Mouse (Mus musculus) retina, postnatal 1 day (tissue): ENCODE data around the gene Kansl1.
A peak's percentile ranks its signal among the peaks of the same experiment; 100 is the strongest.

Source experiments
- DNase-seq: peaks from one replicate; pipeline ENCODE4 v3.0.0-alpha.2; 2012

Gene Kansl1

GRCm38 (mm10) chr11:104468751-104469268 lies at the start of gene Kansl1:
Kansl1 (minus strand) TSS chr11:104468861.
- DNase-seq = no peak

DNA sequence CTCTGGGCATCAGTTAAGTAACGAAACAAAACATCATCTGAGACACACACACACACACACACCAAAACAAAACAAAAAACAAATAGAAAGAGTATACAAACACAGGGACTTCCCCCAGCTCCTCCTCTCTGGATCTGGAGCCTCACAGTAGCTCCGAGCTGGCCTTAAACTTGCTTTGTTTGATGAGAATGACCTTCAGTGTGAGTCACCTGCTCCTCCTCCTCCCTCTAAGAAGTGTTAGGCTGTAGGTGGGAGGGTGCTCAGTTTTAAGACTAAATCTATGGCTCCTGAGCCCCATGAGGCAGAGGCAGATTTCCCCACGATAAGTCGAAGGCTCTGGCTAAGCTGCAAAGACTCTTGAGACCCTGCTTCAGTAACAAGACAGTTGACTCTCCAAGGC lies 43.8 kb upstream of the Kansl1 start:
- no peak for DNase-seq

GRCm38 (mm10) chr11:104510606-104511005 lies 41.9 kb upstream of the Kansl1 start:
- peak; percentile 44 for DNase-seq

GRCm38 (mm10) chr11:104508455-104508854 lies 39.8 kb upstream of the Kansl1 start:
- no peak for DNase-seq

- DNase-seq = no peak
Observed at GRCm38 (mm10) chr11:104488292-104488691, 19.6 kb upstream of the Kansl1 start.

- no peak for DNase-seq
Observed at GRCm38 (mm10) chr11:104481971-104482370, 13.3 kb upstream of the Kansl1 start.

GRCm38 (mm10) chr11:104479505-104479904 lies 10.8 kb upstream of the Kansl1 start:
- no peak for DNase-seq

DNA sequence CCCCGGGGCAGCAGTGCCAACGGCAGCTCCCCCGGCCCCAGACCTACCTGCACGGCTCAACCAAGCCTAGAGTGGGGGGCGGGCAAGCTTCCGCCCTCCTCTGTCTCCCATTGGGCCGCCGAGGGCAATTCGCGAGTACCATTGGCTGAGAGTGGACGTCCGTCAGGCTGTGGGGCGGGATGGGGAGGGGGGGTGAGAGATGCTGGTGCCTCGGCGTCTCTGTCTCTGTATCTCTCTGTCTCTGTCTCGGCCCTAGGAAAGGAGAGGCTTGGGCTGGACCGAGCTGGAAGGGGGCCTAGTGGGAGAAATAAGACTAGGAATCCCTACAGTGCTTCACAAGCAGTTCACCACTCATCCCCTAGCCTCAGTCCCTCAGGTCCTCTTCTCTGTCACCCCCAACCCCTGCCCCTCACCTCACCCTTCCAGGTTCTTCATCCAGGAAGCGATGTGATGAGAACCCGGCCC lies 742 bp upstream of the Kansl1 start:
- DNase-seq = peak; percentile 96

DNA sequence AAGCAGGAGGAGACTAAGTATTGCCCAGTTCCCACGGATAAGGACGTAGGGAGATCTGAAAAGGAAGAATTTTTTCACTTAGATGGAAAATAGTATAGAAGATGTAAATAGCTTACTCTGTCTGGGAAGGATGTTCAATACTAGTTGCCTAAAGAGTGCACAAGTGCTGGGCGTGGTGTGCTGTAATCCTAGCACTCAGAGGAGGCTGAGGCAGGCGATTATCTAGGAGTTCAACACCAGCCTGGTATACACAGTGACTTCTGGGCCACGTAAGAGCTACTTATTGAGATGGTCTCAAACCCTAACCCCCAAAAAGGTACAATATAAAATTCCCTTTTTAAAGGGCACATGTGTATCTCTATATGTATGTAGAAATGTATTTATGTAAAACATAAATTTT lies 963 bp downstream of the Kansl1 start:
- DNase-seq = no peak

GRCm38 (mm10) chr11:104461551-104461950 lies 7.1 kb downstream of the Kansl1 start:
- DNase-seq = peak; percentile 88

DNA sequence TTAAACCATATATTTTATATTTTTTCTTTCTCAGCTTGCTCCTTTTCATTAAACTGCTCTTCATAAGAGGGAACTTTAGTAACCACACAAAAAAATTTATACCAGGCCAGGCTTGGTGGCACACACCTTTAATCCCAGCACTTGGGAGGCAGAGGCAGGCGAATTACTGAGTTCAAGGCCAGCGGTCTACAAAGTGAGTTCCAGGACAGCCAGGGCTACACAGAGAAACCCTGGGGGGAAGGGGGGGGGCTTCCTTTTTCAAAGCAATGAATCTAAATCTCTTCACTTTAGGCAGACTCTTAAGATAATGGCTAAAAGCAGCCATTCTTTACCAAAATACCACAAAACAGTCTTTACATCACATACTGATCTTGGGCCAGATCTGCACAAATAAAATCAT lies 9.0 kb downstream of the Kansl1 start:
- no peak for DNase-seq

GRCm38 (mm10) chr11:104458507-104458906 lies 10.2 kb downstream of the Kansl1 start:
- DNase-seq = no peak

DNA sequence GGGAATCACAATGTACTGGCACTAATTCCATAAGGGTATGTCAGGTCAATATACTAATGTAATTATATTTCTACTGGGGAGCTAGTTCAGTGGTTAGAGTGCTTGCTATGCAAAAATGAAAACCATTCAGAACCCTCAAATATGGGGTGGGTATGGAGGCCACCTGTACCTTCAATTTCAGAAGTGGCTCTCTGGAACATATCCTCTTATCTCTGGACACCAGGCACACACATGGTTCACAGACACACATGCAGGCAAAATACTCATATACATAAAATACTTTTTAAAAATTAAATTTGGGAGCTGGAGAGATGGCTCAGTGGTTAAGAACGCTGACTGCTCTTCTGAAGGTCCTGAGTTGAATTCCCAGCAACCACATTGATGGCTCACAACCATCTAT lies 16.0 kb downstream of the Kansl1 start:
- no peak for DNase-seq

DNA sequence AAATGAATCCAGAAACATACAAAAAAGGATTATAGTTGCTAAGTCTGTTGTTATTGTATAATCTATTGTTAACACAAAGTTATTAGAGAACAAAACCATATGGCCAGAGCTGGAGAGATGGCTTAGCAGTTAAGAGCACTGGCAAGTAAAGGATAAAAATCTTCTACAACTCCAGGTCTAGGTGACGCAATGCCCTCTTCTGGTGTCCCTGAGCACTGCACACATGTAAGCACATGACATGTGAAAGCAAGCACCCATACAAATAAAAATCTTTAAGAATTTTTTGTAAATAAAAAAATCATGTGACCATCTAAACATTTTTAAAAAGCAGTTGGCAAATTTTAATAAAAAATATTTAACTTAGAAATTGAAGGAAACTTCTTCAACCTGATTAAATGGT lies 17.4 kb downstream of the Kansl1 start:
- no peak for DNase-seq

- DNase-seq = peak; percentile 53
Observed at GRCm38 (mm10) chr11:104448499-104448898, 20.2 kb downstream of the Kansl1 start.

DNA sequence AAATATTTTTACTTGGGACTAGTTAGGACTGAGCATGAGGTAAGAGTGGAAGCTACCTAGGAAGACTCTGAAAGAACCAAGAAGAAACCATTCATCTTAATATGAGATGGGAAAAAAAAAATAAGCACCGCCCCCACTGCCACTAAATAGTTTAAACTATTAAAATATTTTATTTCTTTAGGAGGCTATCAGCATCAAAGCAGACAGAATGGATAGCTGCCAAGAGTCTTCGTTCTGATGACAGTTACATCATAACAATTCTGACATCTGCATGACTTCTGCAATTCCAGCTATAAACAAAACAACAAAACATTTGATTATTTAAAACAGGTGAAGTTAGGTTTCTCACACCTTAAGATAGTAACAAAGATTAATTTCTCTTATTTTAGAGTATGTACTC lies 23.1 kb downstream of the Kansl1 start:
- no peak for DNase-seq

GRCm38 (mm10) chr11:104445044-104445443 lies 23.6 kb downstream of the Kansl1 start:
- no peak for DNase-seq

GRCm38 (mm10) chr11:104443359-104443758 lies 25.3 kb downstream of the Kansl1 start:
- DNase-seq = no peak

DNA sequence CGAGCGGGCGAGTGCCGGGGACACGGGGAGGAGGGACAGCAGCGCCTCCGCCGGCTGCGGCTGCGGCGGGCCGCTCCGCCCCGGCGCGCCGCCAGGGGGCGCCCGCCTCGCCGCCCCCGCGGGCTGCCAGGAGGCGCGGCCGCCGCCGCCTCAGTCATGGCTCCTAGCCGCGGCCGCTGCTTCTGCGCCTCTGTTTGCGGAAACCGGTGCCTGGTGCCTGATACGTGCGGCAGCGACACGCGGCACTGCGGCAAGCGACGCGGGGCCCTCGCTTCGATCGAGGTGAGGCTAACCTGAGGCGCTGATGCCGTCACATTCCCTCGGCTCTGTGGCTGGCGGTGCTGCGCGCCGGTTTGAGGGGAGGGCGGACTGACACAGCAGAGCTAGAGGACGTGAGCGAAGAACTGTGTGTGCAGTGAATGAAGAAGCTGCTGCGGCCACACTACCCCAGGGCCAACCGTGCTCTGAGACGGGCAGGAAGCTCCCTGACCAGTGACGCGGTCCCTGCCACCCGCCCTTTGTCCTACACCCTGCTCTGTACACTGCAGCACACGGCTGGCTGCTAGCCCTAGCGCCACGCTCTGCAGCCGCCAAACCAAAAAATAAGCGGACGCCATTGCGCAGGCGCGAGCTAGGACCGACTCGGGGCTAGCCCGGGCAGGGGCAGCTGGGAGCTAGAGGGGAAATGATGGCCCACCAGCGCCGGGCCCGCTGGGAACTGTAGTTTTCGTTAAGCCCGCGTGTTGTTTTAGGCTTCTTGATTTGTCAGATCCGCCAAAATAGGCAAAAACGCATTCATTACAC lies 26.1 kb downstream of the Kansl1 start:
- peak; percentile 96 for DNase-seq

DNA sequence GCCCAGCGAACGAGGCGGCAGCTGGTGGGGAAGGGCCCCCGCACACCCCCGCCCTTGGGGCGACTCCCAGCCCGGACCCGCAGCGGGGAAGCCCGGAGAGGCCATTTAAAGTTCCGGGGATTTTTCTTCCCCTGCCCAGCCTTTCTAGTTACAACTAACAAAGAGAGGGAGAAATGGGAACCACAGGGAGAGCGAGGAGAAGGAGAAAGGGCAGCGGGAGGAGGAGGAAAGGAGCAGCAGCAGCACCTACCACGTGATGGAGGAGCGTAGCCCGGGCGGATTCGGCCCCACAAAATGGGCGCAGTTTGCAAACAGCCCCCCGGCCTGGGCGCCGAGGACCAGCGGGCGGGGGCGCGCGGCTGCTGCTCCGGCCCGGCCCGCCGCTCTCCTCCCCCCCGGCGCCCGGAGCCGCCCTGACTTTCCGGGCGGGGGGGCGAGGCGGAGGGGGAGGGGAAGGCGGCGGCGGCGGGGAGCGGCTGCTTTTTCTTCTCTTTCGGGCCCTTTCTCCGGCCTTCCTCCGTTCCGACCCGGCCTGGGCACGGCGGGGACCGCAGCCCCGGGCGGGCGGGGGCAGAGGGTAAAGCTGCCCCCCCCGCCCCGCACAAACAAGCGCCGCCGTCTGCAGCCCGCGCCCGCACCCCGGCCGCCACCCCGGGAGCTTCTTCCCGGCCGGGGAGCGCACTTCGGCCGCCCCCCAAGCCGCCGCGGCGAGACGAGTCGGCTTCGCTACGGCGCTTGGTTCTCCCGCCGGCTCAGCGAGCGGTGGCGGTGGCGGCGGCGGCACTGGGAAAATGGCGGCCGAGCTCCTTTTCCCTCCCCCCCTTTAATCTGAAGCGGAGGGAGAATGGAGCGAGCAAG lies 27.0 kb downstream of the Kansl1 start:
- DNase-seq = peak; percentile 95

DNA sequence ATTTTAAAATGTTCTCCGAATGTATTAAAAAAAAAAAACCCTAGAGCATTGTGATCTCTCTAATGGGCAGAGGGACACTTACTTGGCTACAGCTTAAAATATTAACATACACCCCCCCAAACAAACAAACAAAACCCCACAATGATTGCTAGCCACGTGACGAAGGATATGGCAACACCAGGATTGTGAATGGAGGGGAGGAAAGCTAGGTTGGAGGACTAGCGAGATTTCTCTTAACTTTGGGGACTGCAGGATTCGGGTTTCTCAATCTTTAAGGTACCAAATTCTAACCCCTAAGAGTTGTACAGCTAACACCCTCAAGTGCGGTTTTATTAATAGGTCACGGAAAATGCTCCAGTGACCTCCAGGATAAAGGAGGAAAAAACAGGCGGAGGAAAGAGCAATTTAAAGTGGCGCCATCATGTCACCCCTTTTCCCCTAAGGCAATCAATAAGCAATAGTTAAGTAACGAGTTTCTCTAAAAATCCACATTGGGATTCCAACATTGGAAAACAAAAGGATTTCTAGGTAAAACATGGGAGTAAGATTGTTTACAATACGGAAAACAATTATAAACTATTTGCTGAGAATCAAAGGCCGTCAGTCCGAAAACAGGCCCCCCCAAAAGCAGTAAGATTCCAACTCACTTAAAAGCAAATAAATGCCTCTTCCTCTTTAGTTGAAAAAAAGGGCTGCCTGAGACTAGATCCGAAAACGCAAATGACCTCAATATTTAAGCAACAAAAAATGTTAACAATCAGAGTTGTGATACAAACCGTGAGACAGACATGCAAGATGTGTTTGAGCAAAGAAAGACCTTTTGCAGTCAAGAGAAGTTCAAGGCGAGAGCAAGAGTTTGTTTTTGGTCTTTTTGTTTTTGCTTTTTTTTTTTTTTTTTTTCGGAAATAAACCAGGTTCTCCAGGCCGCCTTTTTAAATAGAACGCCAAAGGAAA lies 27.9 kb downstream of the Kansl1 start:
- peak; percentile 38 for DNase-seq

GRCm38 (mm10) chr11:104439703-104440102 lies 29.0 kb downstream of the Kansl1 start:
- DNase-seq = no peak
